Mouse (Mus musculus) liver, embryonic 14.5 days (tissue): ENCODE measurements around the gene Gm43302. TPM values are rescaled to one million over a fixed set of nuclear protein-coding genes. Genes with fewer than 3 reads are reported as not detected.
"Not testable (repeated sequence)": the region's sequence is repeated elsewhere in the genome, so short reads cannot be mapped to it uniquely, and the experiment has no call there.

Source experiments
- ATAC-seq: fragments of 200-750 bp; cut with Nextera tagmentation; 2 replicates; pipeline ENCODE4 v1.8.0; 2017; ENCODE audit warnings: moderate number of reproducible peaks, mild to moderate bottlenecking, moderate library complexity; ENCODE audit not compliant: insufficient read depth
- DNase-seq, 3 experiments: peaks; one replicate each; pipeline ENCODE4 v3.0.0-alpha.2; 2012 to 2013; ENCODE audit warnings: low read depth in 3 of 3, low spot score in 3 of 3
- H3K27ac ChIP-seq: fragments of 300-500 bp; sonication (generic); 2 replicates; pipeline ENCODE4 v1.5.1; 2014; ENCODE audit warnings: moderate library complexity, mild to moderate bottlenecking, control low read depth, inconsistent platforms
- H3K27me3 ChIP-seq: fragments of 300-500 bp; sonication (generic); 2 replicates; pipeline ENCODE4 v1.6.1; 2014; ENCODE audit warnings: mild to moderate bottlenecking, low read length, moderate library complexity; ENCODE audit not compliant: control insufficient read depth, insufficient read depth
- H3K36me3 ChIP-seq: fragments of 300-500 bp; sonication (generic); replicated peaks from 2 replicates; pipeline ENCODE4 v1.6.1; 2014; ENCODE audit warnings: low read depth; ENCODE audit not compliant: control insufficient read depth, insufficient read depth
- H3K4me1 ChIP-seq, 2 experiments: fragments of 200-500 bp in 1 of 2; fragments of 300-500 bp in 1 of 2; sonication (generic) in 1 of 2; replicated peaks; 2 replicates each; pipeline ENCODE4 v1.6.1; 2012 to 2014; ENCODE audit warnings: antibody characterized with exemption in 1 of 2, inconsistent platforms in 1 of 2, low read length in 1 of 2; ENCODE audit not compliant: control insufficient read depth in 2 of 2, insufficient read depth in 2 of 2
- H3K4me2 ChIP-seq: fragments of 300-500 bp; sonication (generic); 2 replicates; pipeline ENCODE4 v1.6.1; 2014; ENCODE audit warnings: low read depth, mild to moderate bottlenecking, control low read depth, moderate library complexity
- H3K4me3 ChIP-seq, 2 experiments: fragments of 200-500 bp in 1 of 2; fragments of 300-500 bp in 1 of 2; sonication (generic) in 1 of 2; 2 replicates each; pipeline ENCODE4 v1.5.1; 2012 to 2014; ENCODE audit warnings: low read depth in 2 of 2, low read length in 2 of 2, mild to moderate bottlenecking in 2 of 2, control low read depth in 1 of 2, inconsistent platforms in 1 of 2, moderate library complexity in 1 of 2; ENCODE audit not compliant: insufficient read depth in 1 of 2
- H3K9ac ChIP-seq: fragments of 300-500 bp; sonication (generic); replicated peaks from 2 replicates; pipeline ENCODE4 v1.6.1; 2014; ENCODE audit warnings: mild to moderate bottlenecking, control low read depth, moderate library complexity
- H3K9me3 ChIP-seq: fragments of 300-500 bp; sonication (generic); 2 replicates; pipeline ENCODE4 v1.6.1; 2016; ENCODE audit warnings: low read length, mixed read lengths; ENCODE audit not compliant: control insufficient read depth
- CTCF ChIP-seq: IDR thresholded peaks from 2 replicates; pipeline ENCODE4 v1.5.1; 2016; ENCODE audit warnings: antibody characterized with exemption, low read depth, control low read depth
- EP300 ChIP-seq: IDR thresholded peaks from 2 replicates; pipeline ENCODE4 v1.6.1; 2016; ENCODE audit warnings: antibody characterized with exemption, low read depth
- WGBS: fragments of 180-500 bp; shearing (Covaris S2); extraction: QIAGEN DNeasy Blood & Tissue Kit; methylation state at CpG from one replicate; pipeline ENCODE4 v1.1.7; 2014; ENCODE audit not compliant: insufficient replicate concordance; 5-methylcytosine and 5-hydroxymethylcytosine counted together
- polyA plus RNA-seq, 2 experiments: library from polyadenylated mRNA; depleted of rRNA in 1 of 2; stranded (reverse) in 1 of 2; unstranded in 1 of 2; fragments of >200 nt; fragmentation: Nextera tagmentation in 1 of 2; extraction: Ambion mirVana in 1 of 2; gene quantifications; 2 replicates each; pipeline versions ENCODE4 v1.2.1 to v1.2.3; 2012 to 2014

Gm43302 gene
- polyA plus RNA-seq, 2 experiments, result 0.13 TPM

GRCm38 (mm10) chr5:105292492-105292891, 1.0 kb downstream of the Gm43302 start:
- Histone ChIP-seq H3K4me3 (no peak overlapping the region), H3K4me1 (peaks cover 0 to 5% of the 10 kb centered on the region in 2 experiments; a peak in 2 of 4 replicates), H3K9me3 (no peaks in the 10 kb centered on the region), H3K36me3 (no peaks in the 10 kb centered on the region), H3K9ac (no peak overlapping the region), H3K4me2 (no peak overlapping the region), H3K27ac (no peak overlapping the region), H3K27me3 (no peaks in the 10 kb centered on the region)
- no peak for TF ChIP-seq EP300
- no peak for TF ChIP-seq CTCF
- no peak for ATAC-seq
- WGBS, result 77% methylated on average over 1 of the region's 1 CpGs
- DNase-seq, result no peak

GRCm38 (mm10) chr5:105290921-105291320, 2.6 kb downstream of the Gm43302 start:
- H3K4me3 ChIP-seq, H3K27ac ChIP-seq, H3K9ac ChIP-seq, H3K9me3 ChIP-seq, H3K36me3 ChIP-seq, ATAC-seq, H3K4me1 ChIP-seq, H3K27me3 ChIP-seq, H3K4me2 ChIP-seq, DNase-seq: not testable (repeated sequence)
- WGBS, result 27% methylated on average over 3 of the region's 3 CpGs

GRCm38 (mm10) chr5:105260673-105261072, 32.8 kb downstream of the Gm43302 start:
- WGBS, result no CpG with 5 or more reads among the region's 3 CpGs

GRCm38 (mm10) chr5:105252491-105252890, 41.0 kb downstream of the Gm43302 start:
- Histone ChIP-seq H3K36me3 (no peaks in the 10 kb centered on the region), H3K4me2 (no peak overlapping the region), H3K9ac (no peak overlapping the region), H3K27ac (no peak overlapping the region), H3K4me1 (no peaks in the 10 kb centered on the region), H3K9me3 (no peaks in the 10 kb centered on the region), H3K27me3 (no peaks in the 10 kb centered on the region), H3K4me3 (no peak overlapping the region)
- ATAC-seq (no peak), DNase-seq (no peak)
- TF ChIP-seq CTCF (no peak), EP300 (no peak)

More at GRCm38 (mm10) chr5:105260673-105261072, 32.8 kb downstream of the Gm43302 start:
- H3K4me2 ChIP-seq, H3K4me1 ChIP-seq, H3K27me3 ChIP-seq, H3K4me3 ChIP-seq, ATAC-seq, H3K36me3 ChIP-seq, H3K9me3 ChIP-seq, DNase-seq, H3K27ac ChIP-seq, H3K9ac ChIP-seq: not testable (repeated sequence)

DNA sequence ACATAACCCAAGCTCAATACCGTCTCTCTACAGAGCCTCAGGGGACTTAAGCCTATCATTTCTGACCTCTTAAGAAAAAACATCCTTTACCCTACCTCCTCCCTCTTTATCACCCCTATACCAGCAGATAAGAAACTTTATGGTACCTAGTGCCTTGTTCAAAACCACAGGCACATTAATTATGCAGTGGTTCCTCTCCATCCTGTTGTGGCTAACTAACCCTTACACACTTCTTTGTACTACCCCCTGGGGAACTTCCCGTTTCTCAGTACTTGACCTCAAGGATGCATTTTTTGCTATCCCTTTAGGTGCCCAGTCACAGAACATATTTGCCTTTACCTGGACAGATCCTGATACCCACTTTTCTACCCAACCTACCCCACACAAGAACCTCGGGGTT, 48.8 kb downstream of the Gm43302 start:
- H3K4me1 ChIP-seq, DNase-seq, H3K9ac ChIP-seq, ATAC-seq, H3K9me3 ChIP-seq, H3K4me2 ChIP-seq, H3K4me3 ChIP-seq, H3K27ac ChIP-seq, H3K27me3 ChIP-seq, H3K36me3 ChIP-seq: not testable (repeated sequence)
- WGBS, result 19% methylated on average over 3 of the region's 3 CpGs

GRCm38 (mm10) chr5:105240982-105241381, 52.5 kb downstream of the Gm43302 start:
- H3K27me3 ChIP-seq, ATAC-seq, H3K9me3 ChIP-seq, H3K4me3 ChIP-seq, H3K27ac ChIP-seq, H3K36me3 ChIP-seq, H3K4me1 ChIP-seq, H3K9ac ChIP-seq, H3K4me2 ChIP-seq, DNase-seq: not testable (repeated sequence)
- WGBS, result 62% methylated on average over 5 of the region's 5 CpGs

DNA sequence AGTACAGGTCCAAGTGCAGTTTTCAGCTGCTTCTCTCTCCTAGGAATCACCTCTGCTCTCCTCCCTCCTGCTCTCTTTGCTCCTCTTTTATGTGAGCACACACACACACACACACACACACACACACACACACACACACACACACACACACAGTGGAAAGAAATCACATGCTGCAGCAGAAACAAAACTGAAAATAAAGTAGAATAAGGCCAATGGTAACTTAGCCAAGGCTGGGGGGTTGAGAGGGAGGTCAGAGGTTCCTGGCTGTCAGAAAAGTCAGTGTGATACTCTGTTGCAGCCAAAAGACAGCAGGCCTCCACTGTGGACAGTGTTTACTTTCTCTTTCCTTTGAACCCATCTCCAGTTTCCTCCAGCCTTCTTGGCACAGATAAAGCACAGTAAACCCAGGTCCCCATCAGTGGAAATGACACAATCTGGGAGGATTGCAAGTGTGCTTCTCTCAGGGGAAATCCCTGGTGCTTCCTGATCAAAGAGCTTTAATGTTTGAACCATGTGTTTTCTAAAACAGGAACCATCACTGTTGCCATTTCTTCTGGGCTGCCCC, 53.9 kb downstream of the Gm43302 start, which contains the start of gene Gbp10:
Gbp10 (minus strand) TSS at position 51 of the 565 bp plus-strand sequence.
- not testable (repeated sequence) for DNase-seq, H3K9me3 ChIP-seq, H3K9ac ChIP-seq, H3K27me3 ChIP-seq, H3K4me3 ChIP-seq, H3K27ac ChIP-seq, H3K36me3 ChIP-seq, ATAC-seq, H3K4me2 ChIP-seq, H3K4me1 ChIP-seq

- 67% methylated on average over 1 of the region's 1 CpGs for WGBS
- ATAC-seq, H3K9me3 ChIP-seq, H3K4me2 ChIP-seq, H3K27ac ChIP-seq, H3K4me3 ChIP-seq, H3K9ac ChIP-seq, H3K36me3 ChIP-seq, H3K27me3 ChIP-seq, H3K4me1 ChIP-seq, DNase-seq: not testable (repeated sequence)
Observed at GRCm38 (mm10) chr5:105238402-105238801, 55.1 kb downstream of the Gm43302 start.
